Mouse (Mus musculus) brown adipose tissue, adult 24 weeks (tissue): ENCODE measurements around the gene Fam178b. TPM values are rescaled to one million over a fixed set of nuclear protein-coding genes. Genes with fewer than 3 reads are reported as not detected.
A peak's percentile ranks its signal among the peaks of the same experiment; 100 is the strongest.

Experiments
- H3K27ac ChIP-seq: fragments of 200-500 bp; replicated peaks from 2 replicates; pipeline ENCODE4 v1.5.1; 2012; ENCODE audit warnings: low read depth, mild to moderate bottlenecking, low read length
- H3K4me1 ChIP-seq: fragments of 200-500 bp; 2 replicates; pipeline ENCODE4 v1.6.1; 2012; ENCODE audit warnings: low read length, mixed read lengths; ENCODE audit not compliant: control insufficient read depth, insufficient read depth, insufficient read length
- H3K4me3 ChIP-seq: fragments of 200-500 bp; 2 replicates; pipeline ENCODE4 v1.5.1; 2012; ENCODE audit warnings: low read depth, mild to moderate bottlenecking, low read length, moderate library complexity; ENCODE audit not compliant: insufficient read depth
- polyA plus RNA-seq: library from polyadenylated mRNA; stranded (reverse); fragments of >200 nt; gene quantifications from 2 replicates; pipeline ENCODE4 v1.2.4, GENCODE M21; 2012; ENCODE audit not compliant: missing spikeins, insufficient read depth, insufficient read length

Gene Fam178b
- polyA plus RNA-seq, 1 experiment, result not detected

DNA sequence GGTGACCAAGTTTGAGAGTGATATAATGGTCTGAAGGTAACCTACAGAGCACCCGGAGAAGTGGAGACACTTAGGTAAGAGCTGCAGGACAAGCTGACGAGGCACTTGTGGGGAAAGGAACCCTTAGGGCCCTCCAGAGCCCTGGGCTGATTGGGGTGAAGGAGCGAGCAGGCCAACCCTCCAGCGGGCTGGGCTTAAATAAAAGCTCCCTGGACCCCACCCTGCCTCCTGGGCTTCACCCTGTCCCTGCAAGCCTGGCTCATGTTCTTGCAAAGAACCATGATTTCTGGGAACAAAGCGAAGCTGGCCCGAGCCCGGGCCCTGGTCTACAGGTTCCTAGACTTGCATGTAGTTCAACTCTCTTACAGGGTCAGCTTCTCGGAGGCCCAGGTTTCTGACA is 109.5 kb downstream of the Fam178b start:
- Histone ChIP-seq H3K27ac (no peak overlapping the region), H3K4me1 (peaks cover 54% of the 10 kb centered on the region), H3K4me3 (no peak overlapping the region)

GRCm38 (mm10) chr1:36572709-36573108 is 110.3 kb downstream of the Fam178b start:
- Histone ChIP-seq H3K4me1 (peaks cover 51% of the 10 kb centered on the region), H3K4me3 (no peak overlapping the region), H3K27ac (peak overlapping the region; percentile 76; the same call in 1 of the 2 replicates)

GRCm38 (mm10) chr1:36572140-36572700 is 110.8 kb downstream of the Fam178b start:
- Histone ChIP-seq H3K4me1 (peaks cover 51% of the 10 kb centered on the region), H3K27ac (peak overlapping the region; percentile 76), H3K4me3 (no peak overlapping the region)

DNA sequence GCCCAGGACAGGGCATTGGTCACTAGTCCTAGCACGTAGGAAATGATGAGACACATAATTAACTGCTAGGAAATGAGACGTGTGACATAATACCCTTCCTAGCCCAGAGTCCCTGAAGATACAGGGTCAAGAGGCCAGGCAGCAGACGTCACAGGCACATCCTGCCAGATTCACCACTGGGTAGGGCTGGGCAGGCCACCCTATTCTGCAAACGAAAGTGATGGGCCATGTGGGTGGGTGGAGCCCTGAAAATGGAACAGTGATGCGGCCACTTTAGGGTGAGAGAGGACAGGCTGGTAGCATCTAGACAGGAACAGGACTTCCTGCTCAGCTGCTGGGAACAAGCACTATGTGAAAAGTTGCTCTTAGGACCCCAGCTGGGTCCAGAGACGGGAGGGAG is 111.4 kb downstream of the Fam178b start:
- peaks cover 48% of the 10 kb centered on the region for H3K4me1 ChIP-seq
- no peak overlapping the region for H3K4me3 ChIP-seq
- peak overlapping the region; percentile 76 for H3K27ac ChIP-seq

GRCm38 (mm10) chr1:36570320-36570719 is 112.7 kb downstream of the Fam178b start:
- Histone ChIP-seq H3K4me3 (no peak overlapping the region), H3K27ac (peak overlapping the region; percentile 90)

GRCm38 (mm10) chr1:36569694-36570276 is 113.2 kb downstream of the Fam178b start:
- peaks cover 51% of the 10 kb centered on the region for H3K4me1 ChIP-seq
- H3K27ac ChIP-seq, result peak overlapping the region; percentile 90
- no peak overlapping the region for H3K4me3 ChIP-seq

More at GRCm38 (mm10) chr1:36570320-36570719, 112.7 kb downstream of the Fam178b start:
- peaks cover 48% of the 10 kb centered on the region for H3K4me1 ChIP-seq

- Histone ChIP-seq H3K27ac (peak overlapping the region; percentile 90), H3K4me3 (no peak overlapping the region), H3K4me1 (peaks cover 56% of the 10 kb centered on the region)
Measured at GRCm38 (mm10) chr1:36568776-36569175, 114.2 kb downstream of the Fam178b start.

DNA sequence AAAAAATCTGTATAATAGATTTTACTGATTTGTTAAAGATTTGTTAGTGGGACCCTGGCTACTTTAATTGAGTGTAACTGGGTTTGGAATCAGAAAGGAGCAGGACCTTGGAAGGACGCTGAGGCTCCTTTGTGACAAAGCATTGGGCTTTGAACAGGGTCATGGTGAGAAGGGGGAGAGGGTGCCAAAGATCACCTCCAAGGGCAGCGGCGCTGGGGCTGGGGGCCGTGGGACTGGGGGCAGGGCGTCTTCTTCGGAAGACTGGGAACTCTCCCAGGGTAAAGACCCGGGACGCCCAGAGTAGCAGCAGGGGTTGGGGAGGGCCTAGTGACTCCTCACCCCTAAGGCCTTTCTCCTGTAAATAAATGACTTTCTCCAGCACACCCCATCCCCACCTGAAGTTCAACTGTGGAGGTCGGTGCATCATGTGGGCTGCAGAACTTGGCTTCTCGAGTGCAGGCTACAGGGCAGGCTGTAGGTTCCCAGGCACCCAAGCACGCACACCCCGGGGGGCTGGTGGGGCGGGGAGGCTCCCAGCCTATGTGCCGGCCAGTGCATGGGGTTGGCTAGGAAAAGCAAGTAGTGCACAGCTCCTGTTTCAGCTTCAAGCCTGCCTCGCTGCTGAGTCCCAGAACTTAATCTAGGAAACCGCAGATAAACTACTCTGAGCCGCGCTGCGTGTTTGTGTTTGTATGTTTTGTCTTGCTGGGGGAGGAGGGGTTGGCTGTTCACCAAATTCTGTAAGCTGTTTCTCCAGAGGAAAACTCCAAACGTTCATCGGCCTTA is 115.0 kb downstream of the Fam178b start:
- Histone ChIP-seq H3K4me1 (peaks cover 61% of the 10 kb centered on the region), H3K27ac (peak overlapping the region; percentile 90), H3K4me3 (no peak overlapping the region)

GRCm38 (mm10) chr1:36566425-36566824 is 116.6 kb downstream of the Fam178b start:
- Histone ChIP-seq H3K4me3 (no peak overlapping the region), H3K4me1 (peaks cover 65% of the 10 kb centered on the region), H3K27ac (no peak overlapping the region)

- Histone ChIP-seq H3K27ac (peak overlapping the region; percentile 43), H3K4me3 (no peak overlapping the region), H3K4me1 (peaks cover 55% of the 10 kb centered on the region)
Measured at GRCm38 (mm10) chr1:36564101-36564500, 118.9 kb downstream of the Fam178b start.

DNA sequence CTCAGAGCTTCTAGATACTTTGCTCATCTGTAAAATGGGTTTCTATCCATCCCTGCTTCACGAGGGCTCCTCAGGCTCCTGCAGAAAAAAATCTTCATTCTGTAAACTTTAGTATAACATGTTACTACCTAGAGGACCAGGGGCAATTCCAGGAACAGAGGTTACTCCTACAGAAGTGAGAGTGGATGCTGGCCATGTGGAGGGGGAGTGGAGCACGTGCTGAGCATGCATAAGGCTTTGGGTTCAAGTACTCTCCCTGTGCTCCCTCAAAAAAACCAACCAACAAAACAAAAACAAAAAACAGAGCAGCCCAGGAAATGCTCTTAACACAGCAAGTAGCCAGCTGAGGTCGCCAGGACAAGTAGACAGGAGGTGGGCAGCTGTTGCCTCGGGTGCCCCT is 119.4 kb downstream of the Fam178b start:
- peak overlapping the region; percentile 43 for H3K27ac ChIP-seq
- no peak overlapping the region for H3K4me3 ChIP-seq
- peaks cover 50% of the 10 kb centered on the region for H3K4me1 ChIP-seq

- 0 out of 2 replicates have a peak overlapping the region, but pooled peaks have one; percentile 95 for H3K27ac ChIP-seq
- H3K4me1 ChIP-seq, result peaks cover 47% of the 10 kb centered on the region
- H3K4me3 ChIP-seq, result no peak overlapping the region
Measured at GRCm38 (mm10) chr1:36563197-36563596, 119.8 kb downstream of the Fam178b start.

GRCm38 (mm10) chr1:36562388-36562787 is 120.6 kb downstream of the Fam178b start:
- Histone ChIP-seq H3K4me1 (peaks cover 47% of the 10 kb centered on the region), H3K27ac (peak overlapping the region; percentile 95), H3K4me3 (no peak overlapping the region)

- H3K4me3 ChIP-seq, result no peak overlapping the region
- H3K4me1 ChIP-seq, result peaks cover 44% of the 10 kb centered on the region
- peak overlapping the region; percentile 96 for H3K27ac ChIP-seq
Measured at GRCm38 (mm10) chr1:36560903-36561302, 122.1 kb downstream of the Fam178b start.

DNA sequence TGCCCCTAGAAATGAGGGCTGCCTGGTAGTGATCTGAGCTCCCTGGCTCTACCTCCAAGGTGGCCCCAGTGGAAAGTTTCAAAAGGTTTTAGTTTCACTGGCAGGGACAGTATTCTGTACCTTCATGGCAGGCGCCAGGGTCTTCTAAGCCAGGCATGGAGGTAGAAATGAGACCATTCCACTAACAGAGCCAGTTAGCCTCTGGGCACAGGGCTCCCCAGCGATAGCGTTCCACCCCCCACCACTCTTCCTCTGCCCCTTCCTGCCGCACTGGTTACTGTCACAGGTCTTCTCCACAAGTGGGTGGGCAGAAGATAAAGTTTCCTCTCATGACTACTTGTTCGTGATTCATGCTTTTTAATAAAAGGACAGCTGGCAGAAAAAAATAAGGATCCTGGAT is 123.1 kb downstream of the Fam178b start:
- Histone ChIP-seq H3K27ac (peak overlapping the region; percentile 96), H3K4me1 (peaks cover 44% of the 10 kb centered on the region), H3K4me3 (0 out of 2 replicates have a peak overlapping the region, but pooled peaks have one; percentile 94)
